Mouse (Mus musculus) B cell, adult (primary cell): Measurements from ENCODE around the gene Carns1. TPM values are rescaled to one million over a fixed set of nuclear protein-coding genes. Genes with fewer than 3 reads are reported as not detected.

Experiments used
- total RNA-seq: library from RNA; stranded (reverse); gene quantifications from 4 replicates; pipeline ENCODE4 v1.2.4, GENCODE M21; 2023; ENCODE audit not compliant: inconsistent age

Carns1 gene
- 78.2 to 88.7 TPM (median 80.1 TPM) in 4 replicates for total RNA-seq

DNA sequence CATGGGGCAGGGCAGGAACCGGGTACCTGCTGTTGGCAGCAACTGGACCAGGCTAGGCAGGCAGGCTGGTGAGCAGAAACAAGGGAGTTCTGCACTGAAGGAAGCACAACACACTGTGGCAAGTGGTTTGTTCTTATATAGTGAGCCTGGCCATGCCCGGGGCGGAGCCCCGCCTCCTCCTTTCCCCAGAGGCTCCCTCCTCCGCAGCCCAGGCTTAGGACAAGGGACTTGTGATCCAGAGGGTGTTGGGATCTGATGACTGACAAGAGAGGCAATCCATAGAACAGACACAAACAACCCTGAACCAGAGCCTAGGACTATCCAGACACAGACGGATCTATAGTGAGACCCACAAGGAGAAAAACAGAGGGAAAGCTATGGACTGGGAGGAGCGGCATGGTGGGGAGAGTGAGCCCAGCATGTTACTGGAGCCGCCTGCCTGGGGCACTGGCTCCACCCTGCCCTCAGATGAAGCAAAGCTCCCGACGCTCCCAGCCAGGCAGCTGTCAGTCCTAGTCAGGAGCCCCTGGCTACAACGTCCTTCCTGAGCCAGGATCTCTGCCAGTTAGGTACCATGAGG, at the start of gene Carns1:
Gene Carns1, minus strand, starts transcription at position 112 of the 580 bp plus-strand sequence.

DNA sequence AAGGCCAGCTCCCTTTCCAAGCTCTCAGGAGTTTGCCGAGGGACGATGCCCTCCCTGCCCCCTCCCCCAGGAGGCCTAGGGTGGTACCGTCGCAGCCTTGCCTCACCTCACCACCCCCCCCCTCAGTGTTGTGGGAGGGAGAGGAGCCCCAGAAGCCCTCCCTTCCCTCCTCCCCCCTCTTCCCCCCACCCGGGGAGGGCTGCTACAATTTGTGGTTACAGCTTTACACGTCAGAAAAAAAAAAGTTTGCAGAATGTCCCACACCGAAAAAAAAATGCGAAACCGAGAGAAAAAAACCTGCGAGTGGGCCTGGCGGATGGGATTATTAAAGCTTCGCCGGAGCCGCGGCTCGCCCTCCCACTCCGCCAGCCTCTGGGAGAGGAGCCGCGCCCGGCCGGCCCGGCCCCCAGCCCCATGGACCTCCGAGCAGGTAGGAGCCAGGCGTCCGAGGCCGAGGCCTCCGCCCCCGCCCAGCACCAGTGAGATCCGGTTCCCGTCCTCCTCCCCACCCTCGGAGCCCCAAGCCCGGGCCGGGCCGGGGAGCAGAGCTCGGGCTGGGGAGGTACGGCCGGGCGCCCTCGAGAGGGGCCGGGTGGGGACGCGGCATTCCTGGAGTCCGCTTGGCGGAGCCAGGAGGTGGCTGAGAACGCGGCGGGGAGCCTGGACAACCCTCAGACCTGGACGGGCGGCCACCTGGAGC, 38.9 kb upstream of the Carns1 start, which contains the start of the genes Clcf1 and AC109138.7:
Gene Clcf1, plus strand, starts transcription at position 168 of the 700 bp plus-strand sequence.
Gene AC109138.7, plus strand, starts transcription at position 287 of the 700 bp plus-strand sequence.

DNA sequence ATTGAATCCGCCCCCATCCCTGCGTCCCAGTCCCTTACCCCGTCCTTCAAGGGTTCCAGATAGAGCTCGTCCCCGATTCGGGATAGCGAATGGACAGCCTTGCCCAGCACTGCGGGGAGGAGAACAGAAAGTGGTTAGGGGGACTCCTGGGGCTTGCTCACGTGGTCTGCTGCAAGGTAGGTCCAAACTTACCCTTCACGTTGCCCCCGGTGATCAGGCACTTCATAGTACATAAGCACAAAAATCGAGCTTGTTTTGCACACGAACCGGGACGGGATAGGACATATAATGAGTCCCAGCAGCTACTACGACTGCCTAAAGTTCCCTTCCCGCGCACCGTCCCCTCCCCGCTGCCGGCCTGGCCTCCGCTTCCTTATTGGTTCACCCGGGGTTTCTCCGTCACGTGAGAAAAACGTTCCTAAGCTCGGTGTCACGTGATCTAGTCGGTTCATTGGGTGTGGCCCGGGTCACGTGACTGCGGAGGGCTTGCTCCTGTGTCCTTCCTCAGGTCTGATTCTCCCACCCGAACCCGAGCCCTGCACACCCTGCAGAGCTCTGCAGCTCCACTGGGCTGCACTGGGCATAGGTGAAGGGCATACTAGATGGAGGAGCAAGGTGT, 26.1 kb upstream of the Carns1 start, which contains the start of gene Rad9a:
Gene Rad9a, minus strand, starts transcription at position 372 of the 619 bp plus-strand sequence.

DNA sequence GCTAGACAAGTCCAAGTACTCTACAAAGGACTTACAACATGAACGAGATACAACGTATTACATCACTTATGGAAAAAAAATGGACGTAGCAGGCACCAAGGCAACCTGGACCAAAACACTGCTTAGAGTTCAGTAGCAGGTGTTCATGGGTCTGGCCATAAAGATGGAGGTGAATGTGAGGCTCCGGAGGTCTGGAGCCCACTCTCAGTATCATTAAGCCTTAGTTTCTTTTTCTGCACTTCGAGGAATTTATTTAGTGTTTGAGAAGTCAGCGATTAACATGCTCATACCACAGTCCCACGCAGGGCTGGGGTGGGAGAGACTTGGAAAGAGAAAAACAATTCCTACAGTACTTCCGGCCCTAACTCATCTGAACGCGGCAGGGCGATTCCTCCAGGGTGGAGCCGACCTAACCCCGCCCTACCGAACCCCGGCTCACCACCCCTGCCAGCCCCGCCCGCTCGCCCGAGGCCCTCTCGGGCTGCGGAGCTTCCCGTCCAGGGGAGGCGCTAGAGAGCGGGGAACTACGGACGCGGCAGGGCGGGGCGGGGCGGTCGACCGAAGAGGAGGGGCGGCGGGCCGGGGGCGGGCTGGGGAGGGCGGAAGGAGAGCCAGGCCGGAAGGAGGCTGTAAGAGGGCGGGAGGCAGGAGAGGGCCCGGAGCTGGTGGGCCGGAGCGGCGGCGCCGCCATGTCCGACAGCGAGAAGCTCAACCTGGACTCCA, 16.4 kb upstream of the Carns1 start, which contains the start of gene Ppp1ca:
Gene Ppp1ca, plus strand, starts transcription at position 538 of the 723 bp plus-strand sequence.

DNA sequence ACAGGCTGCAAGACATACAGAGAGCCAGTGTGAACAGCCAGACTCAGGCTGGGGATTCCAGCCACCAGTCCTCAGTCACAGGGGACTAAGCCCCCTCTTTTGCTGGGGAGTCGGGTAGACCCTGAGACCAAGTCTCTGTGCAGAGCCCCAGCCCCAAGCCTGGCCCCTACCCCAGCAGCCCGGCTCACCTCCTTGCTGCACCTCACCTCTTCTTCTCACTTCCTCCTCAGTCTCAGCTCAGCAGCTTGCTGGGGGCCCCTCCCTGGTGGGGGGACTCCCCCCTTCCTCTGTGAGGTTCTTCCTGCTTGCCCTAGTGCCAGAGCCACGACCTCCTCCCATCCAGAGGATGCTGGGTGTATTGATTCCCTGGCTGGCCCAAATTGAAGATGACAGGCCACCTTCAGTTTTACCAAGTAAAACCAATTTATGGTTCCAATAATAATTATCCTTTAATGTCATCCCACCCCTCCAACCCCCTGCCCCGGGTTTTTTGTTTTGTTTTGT, 15.6 kb upstream of the Carns1 start, which contains the start of gene Tbc1d10c:
Gene Tbc1d10c, minus strand, starts transcription at position 454 of the 504 bp plus-strand sequence.

DNA sequence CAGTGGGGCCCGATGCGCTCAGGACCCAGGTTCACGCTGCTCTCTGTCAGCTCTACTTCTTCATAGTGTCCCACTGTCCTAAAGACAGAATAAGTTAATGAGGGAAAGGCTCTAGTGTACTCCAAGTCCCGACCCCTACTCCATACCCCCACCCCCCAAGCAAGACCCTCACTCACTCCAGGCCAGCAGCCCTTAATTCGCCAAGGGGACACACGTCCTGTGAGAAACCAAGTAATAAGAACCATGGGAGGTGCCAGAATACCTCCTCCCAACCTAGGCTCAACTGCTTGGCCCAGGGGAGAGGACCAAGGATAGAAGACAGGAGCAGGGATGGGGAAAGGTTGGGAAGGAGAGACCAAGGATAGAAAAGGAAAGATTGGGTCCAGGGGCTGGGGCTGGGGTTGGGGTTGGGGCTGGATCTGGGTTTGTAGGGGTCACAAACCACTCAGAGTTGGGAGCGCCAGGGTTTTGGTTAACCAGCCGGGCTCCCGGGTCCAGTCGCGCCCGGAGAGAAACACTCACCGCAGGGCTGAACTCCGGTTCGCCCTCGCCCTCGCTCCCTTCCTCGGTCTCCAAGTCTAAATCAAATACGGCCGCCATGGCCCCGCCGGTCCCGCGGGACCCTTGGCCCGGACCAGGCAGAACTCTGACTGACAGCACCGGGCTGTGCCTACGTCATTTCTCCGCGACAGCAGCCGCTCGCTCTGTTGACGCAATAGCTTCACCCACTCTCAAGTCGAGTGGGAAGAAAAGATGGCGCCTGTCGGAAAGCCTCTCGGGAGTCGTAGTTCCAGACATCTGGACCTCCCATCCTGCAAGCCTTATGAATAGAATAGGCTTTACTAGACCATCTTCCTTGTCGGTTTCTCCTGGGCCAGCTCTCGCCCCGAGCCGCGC, 12.4 kb downstream of the Carns1 start, which contains the start of gene Rps6kb2:
Gene Rps6kb2, minus strand, starts transcription at position 709 of the 897 bp plus-strand sequence.

DNA sequence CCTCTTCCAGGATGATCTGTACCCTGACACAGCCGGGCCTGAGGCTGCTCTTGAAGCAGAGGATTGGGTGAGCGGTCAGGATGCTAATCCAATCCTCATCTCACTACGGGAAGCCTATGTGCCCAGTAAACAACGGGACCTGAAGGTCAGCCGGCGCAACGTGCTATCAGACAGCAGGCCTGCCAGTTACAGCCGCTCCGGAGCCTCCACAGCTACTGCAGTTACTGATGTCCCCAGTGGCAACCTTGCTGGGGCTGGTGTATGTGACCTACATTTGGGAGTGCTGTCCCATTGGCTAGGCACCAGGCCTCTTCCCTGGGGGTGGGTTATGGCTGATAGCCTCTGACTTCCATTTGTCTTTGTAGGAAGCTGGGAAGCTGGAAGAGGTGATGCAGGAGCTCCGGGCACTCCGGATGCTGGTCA, 22.0 kb downstream of the Carns1 start, which contains the start of gene Ptprcap:
Gene Ptprcap, plus strand, starts transcription at position 373 of the 423 bp plus-strand sequence.

DNA sequence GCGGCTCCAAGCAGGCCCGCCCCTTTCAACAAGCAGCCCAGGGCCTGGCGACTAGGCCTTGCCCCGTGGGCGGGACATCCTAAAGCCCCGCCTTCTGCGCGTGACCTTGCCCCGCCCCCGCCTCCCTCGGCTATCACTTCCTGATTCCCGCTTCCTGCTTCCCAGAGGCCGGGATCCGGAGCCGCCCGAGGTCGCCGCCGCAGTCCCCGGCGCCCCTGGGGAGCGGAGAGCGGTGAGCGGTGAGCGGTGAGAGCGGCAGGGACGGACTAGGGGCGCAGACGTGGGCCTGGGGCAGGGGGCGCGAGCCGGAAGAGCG, 26.8 kb downstream of the Carns1 start, which contains the start of gene Coro1b:
Gene Coro1b, plus strand, starts transcription at position 129 of the 316 bp plus-strand sequence.

DNA sequence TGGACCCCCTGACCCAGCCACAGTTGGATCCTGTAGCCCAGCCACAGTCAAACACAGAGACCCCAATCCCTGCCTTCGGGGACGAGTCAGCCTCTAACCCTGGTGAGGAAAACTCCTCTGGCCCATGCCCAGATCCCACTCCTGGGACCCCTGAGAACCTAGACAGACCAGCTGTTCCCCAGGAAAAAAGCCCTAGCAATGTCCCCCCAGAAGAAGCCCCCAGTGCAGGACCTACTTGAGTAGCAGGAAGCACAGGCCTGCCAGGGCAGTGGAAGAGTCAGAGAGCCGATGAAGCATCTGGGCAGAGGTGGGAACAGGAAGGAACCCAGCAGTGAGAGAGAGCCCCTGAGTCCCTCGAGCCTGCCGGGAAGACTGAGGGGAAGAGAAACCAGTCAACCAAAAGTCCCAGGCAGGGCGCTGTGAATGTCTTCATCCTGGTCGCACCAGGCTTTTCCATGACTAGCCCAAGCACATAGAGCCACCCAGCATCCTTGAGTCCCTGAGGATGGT, 31.5 kb downstream of the Carns1 start, which contains the start of gene Cabp4:
Gene Cabp4, minus strand, starts transcription at position 275 of the 510 bp plus-strand sequence.

DNA sequence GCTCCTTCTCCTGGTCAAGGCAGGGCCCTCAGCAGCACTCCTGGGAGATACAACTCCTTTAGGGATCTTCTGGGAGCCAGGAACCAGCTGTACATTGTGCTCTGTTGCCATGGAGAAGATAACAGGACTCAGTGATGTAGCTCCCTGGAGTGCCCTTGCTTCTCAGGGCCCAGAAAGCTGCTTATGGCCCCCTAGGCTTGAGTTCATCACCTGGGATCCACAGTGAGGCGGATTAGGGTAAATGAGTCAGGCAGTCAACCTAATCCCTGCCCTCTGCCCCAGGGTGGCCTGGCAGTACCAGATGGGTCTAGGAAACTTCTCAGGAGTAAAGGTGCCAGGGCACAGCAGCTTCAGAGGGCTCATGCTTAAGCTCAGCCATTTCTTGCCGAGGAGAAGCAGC, 35.8 kb downstream of the Carns1 start, which contains the start of gene Gpr152:
Gene Gpr152, plus strand, starts transcription at position 342 of the 400 bp plus-strand sequence.

DNA sequence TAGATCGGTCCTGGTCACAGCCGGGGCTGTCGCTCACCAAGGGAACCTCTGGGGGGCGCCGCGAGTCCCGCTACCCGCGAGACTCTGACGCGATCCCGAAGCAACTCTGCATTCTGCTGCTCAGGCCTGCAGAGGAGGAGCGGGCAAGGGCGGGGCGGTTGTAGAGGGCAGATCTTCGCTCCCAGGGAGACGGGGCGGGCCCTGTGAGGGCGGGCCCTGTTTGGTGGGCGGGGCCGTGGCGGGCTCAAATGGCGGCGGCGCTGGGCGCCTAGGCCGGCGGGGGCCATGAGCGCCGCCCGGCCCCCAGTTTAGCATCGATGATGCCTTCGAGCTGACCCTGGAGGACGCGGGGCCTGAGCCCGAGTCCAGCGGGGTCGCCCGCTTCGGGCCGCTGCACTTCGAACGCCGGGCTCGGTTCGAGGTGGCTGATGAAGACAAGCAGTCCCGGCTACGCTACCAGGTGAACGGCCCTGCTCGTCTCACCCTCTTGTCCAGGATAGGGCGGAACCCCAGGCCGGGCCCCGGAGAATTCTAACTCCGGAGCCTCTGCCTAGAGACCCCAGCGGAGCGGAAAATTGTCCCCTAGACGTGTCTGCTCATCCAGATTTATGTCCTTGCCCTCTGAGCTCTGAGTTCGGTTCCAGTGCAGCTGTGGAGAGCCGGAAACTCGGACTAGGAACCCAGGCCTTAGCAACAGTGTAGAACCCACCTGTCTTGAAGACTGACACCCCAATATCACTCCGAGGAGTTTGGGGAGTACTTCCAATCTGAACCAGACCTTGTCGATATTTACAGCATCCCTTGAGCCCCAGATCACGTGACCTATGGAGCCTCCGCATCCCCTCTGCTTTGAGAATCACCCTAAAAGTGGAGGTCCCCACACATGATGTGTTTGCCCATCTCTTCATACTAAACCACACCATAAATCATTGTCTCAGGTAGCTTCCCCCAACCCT, 49.3 kb downstream of the Carns1 start, which contains the start of gene Aip:
Gene Aip, minus strand, starts transcription at position 118 of the 956 bp plus-strand sequence.

Other genes starting within 250 kb of the Carns1 start
- 8.7 to 9.6 TPM (median 9.1 TPM) in 4 replicates for gene Aldh3b1, start 245.7 kb downstream of the Carns1 start, total RNA-seq
- 548 to 668 TPM (median 607 TPM) in 4 replicates for gene Unc93b1, start 240.3 kb downstream of the Carns1 start, total RNA-seq
- 0.60 TPM in 1 of 4 replicates, not detected in the others for gene Aldh3b3, start 216.8 kb downstream of the Carns1 start, total RNA-seq
- gene Aldh3b2, start 203.2 kb downstream of the Carns1 start, total RNA-seq = 0.22 to 0.38 TPM in 2 of 4 replicates, not detected in the others
- gene Acy3, start 188.9 kb downstream of the Carns1 start, total RNA-seq = not detected in 4 replicates
- not detected in 4 replicates for gene Tbx10, start 182.7 kb downstream of the Carns1 start, total RNA-seq
- 22.3 to 28.3 TPM (median 25.0 TPM) in 4 replicates for gene Nudt8, start 174.9 kb downstream of the Carns1 start, total RNA-seq
- gene Gm49405, start 174.9 kb downstream of the Carns1 start, total RNA-seq = 3.2 to 4.8 TPM (median 4.4 TPM) in 4 replicates
- gene Doc2g, start 172.2 kb downstream of the Carns1 start, total RNA-seq = 8.6 to 10.7 TPM (median 10.2 TPM) in 4 replicates
- 83.3 to 94.8 TPM (median 93.6 TPM) in 4 replicates for gene Ndufv1, start 162.7 kb downstream of the Carns1 start, total RNA-seq
- 129 to 162 TPM (median 142 TPM) in 4 replicates for gene Gstp1, start 137.5 kb downstream of the Carns1 start, total RNA-seq
- gene Gstp2, start 129.5 kb downstream of the Carns1 start, total RNA-seq = 8.5 to 13.7 TPM (median 10.5 TPM) in 4 replicates
- not detected in 4 replicates for gene Gstp3, start 115.9 kb downstream of the Carns1 start, total RNA-seq
- not detected in 4 replicates for gene Cabp2, start 93.9 kb downstream of the Carns1 start, total RNA-seq
- gene Cdk2ap2, start 78.3 kb downstream of the Carns1 start, total RNA-seq = 125 to 143 TPM (median 131 TPM) in 4 replicates
- gene Pitpnm1, start 75.5 kb downstream of the Carns1 start, total RNA-seq = 177 to 203 TPM (median 187 TPM) in 4 replicates
- gene Aip, start 49.6 kb downstream of the Carns1 start, total RNA-seq = 93.0 to 109 TPM (median 99.7 TPM) in 4 replicates
- 0.38 to 0.78 TPM (median 0.69 TPM) in 4 replicates for gene Gpr152, start 35.7 kb downstream of the Carns1 start, total RNA-seq
- gene Cabp4, start 31.4 kb downstream of the Carns1 start, total RNA-seq = 1.8 to 2.4 TPM (median 2.0 TPM) in 4 replicates
- 142 to 167 TPM (median 154 TPM) in 4 replicates for gene Coro1b, start 26.9 kb downstream of the Carns1 start, total RNA-seq
- gene Ptprcap, start 21.9 kb downstream of the Carns1 start, total RNA-seq = 373 to 450 TPM (median 401 TPM) in 4 replicates
- gene Rps6kb2, start 12.1 kb downstream of the Carns1 start, total RNA-seq = 49.7 to 66.7 TPM (median 51.3 TPM) in 4 replicates
- 250 to 285 TPM (median 268 TPM) in 4 replicates for gene Tbc1d10c, start 15.8 kb upstream of the Carns1 start, total RNA-seq
- 381 to 449 TPM (median 412 TPM) in 4 replicates for gene Ppp1ca, start 16.6 kb upstream of the Carns1 start, total RNA-seq
- gene Rad9a, start 26.2 kb upstream of the Carns1 start, total RNA-seq = 53.6 to 56.9 TPM (median 55.2 TPM) in 4 replicates
- gene Clcf1, start 38.8 kb upstream of the Carns1 start, total RNA-seq = 141 to 150 TPM (median 145 TPM) in 4 replicates
- not detected in 4 replicates for gene AC109138.7, start 38.9 kb upstream of the Carns1 start, total RNA-seq
- gene Pold4, start 56.4 kb upstream of the Carns1 start, total RNA-seq = 199 to 218 TPM (median 212 TPM) in 4 replicates
- gene Ssh3, start 93.7 kb upstream of the Carns1 start, total RNA-seq = 22.2 to 34.5 TPM (median 24.6 TPM) in 4 replicates
- gene Ankrd13d, start 107.7 kb upstream of the Carns1 start, total RNA-seq = 22.0 to 30.9 TPM (median 23.6 TPM) in 4 replicates
- gene Grk2, start 130.7 kb upstream of the Carns1 start, total RNA-seq = 533 to 592 TPM (median 549 TPM) in 4 replicates
- gene Kdm2a, start 222.8 kb upstream of the Carns1 start, total RNA-seq = 209 to 242 TPM (median 228 TPM) in 4 replicates